Mouse (Mus musculus): Measurements from ENCODE around the gene Slco3a1.
"Not testable (repeated sequence)": the region's sequence is repeated elsewhere in the genome, so short reads cannot be mapped to it uniquely, and the experiment has no call there.

Slco3a1 gene

GRCm38 (mm10) chr7:74427135-74427534 is 127.4 kb downstream of the Slco3a1 start:
- DNase-seq (ENCODE audit: low spot score): no peak

GRCm38 (mm10) chr7:74425941-74426340 is 128.6 kb downstream of the Slco3a1 start:
- no peak for DNase-seq (ENCODE audit: low spot score)

- DNase-seq (ENCODE audit: low spot score): no peak
Observed at GRCm38 (mm10) chr7:74423928-74424850, 130.4 kb downstream of the Slco3a1 start.

GRCm38 (mm10) chr7:74423316-74423715 is 131.3 kb downstream of the Slco3a1 start:
- no peak for DNase-seq (ENCODE audit: low spot score)

GRCm38 (mm10) chr7:74422731-74423130 is 131.8 kb downstream of the Slco3a1 start:
- no peak for DNase-seq (ENCODE audit: low spot score)

GRCm38 (mm10) chr7:74422002-74422401 is 132.6 kb downstream of the Slco3a1 start:
- DNase-seq (ENCODE audit: low spot score): no peak

- DNase-seq (ENCODE audit: low spot score): no peak
Observed at GRCm38 (mm10) chr7:74421591-74421990, 133.0 kb downstream of the Slco3a1 start.

- no peak for DNase-seq (ENCODE audit: low spot score)
Observed at GRCm38 (mm10) chr7:74419706-74420105, 134.9 kb downstream of the Slco3a1 start.

GRCm38 (mm10) chr7:74417009-74417408 is 137.6 kb downstream of the Slco3a1 start:
- no peak for DNase-seq (ENCODE audit: low spot score)

GRCm38 (mm10) chr7:74415241-74415640 is 139.3 kb downstream of the Slco3a1 start:
- DNase-seq (ENCODE audit: low spot score): no peak

- DNase-seq (ENCODE audit: low spot score): no peak
Observed at GRCm38 (mm10) chr7:74413738-74414716, 140.6 kb downstream of the Slco3a1 start.

GRCm38 (mm10) chr7:74408601-74409323 is 145.8 kb downstream of the Slco3a1 start:
- no peak for DNase-seq (ENCODE audit: low spot score)

GRCm38 (mm10) chr7:74407851-74408250 is 146.7 kb downstream of the Slco3a1 start:
- not testable (repeated sequence) for DNase-seq (ENCODE audit: low spot score)

- no peak for DNase-seq (ENCODE audit: low spot score)
Observed at GRCm38 (mm10) chr7:74399729-74400128, 154.9 kb downstream of the Slco3a1 start.

GRCm38 (mm10) chr7:74399154-74399553 is 155.4 kb downstream of the Slco3a1 start:
- DNase-seq (ENCODE audit: low spot score): no peak

- DNase-seq (ENCODE audit: low spot score): no peak
Observed at GRCm38 (mm10) chr7:74398326-74398725, 156.3 kb downstream of the Slco3a1 start.

GRCm38 (mm10) chr7:74391451-74391873 is 163.1 kb downstream of the Slco3a1 start:
- DNase-seq (ENCODE audit: low spot score): no peak

GRCm38 (mm10) chr7:74389570-74389969 is 165.0 kb downstream of the Slco3a1 start:
- DNase-seq (ENCODE audit: low spot score): no peak

- no peak for DNase-seq (ENCODE audit: low spot score)
Observed at GRCm38 (mm10) chr7:74386257-74386656, 168.3 kb downstream of the Slco3a1 start.

GRCm38 (mm10) chr7:74383040-74383666 is 171.4 kb downstream of the Slco3a1 start:
- DNase-seq (ENCODE audit: low spot score): no peak

- no peak for DNase-seq (ENCODE audit: low spot score)
Observed at GRCm38 (mm10) chr7:74382286-74382685, 172.3 kb downstream of the Slco3a1 start.

Measured in yolk sac, embryonic 10.5 days (tissue).